Mouse (Mus musculus) MEL-GATA-1-ER (cell line): ENCODE data around the gene Cd164l2.

Experiments
- DNase-seq: peaks from one replicate; pipeline ENCODE4 v3.0.0-alpha.2; 2012; ENCODE audit warnings: low read depth; ENCODE audit errors: extremely low read depth

Gene Cd164l2

GRCm38 (mm10) chr4:133211751-133212561, at the start of gene Cd164l2, which contains the start of gene Gpr3:
TSS of gene Cd164l2 (plus strand) at chr4:133212131.
TSS of gene Gpr3 (minus strand) at chr4:133212536.
- DNase-seq = no peak

GRCm38 (mm10) chr4:133162196-133162595, 49.7 kb upstream of the Cd164l2 start:
- DNase-seq = no peak

GRCm38 (mm10) chr4:133166773-133167172, 45.2 kb upstream of the Cd164l2 start:
- no peak for DNase-seq

GRCm38 (mm10) chr4:133169237-133170055, 42.5 kb upstream of the Cd164l2 start:
- peak; percentile 75 for DNase-seq

- peak; percentile 86 for DNase-seq
Observed at GRCm38 (mm10) chr4:133170056-133170524, 41.8 kb upstream of the Cd164l2 start.

- DNase-seq = no peak
Observed at GRCm38 (mm10) chr4:133170616-133171015, 41.3 kb upstream of the Cd164l2 start.

- no peak for DNase-seq
Observed at GRCm38 (mm10) chr4:133172451-133172850, 39.5 kb upstream of the Cd164l2 start.

GRCm38 (mm10) chr4:133174361-133174760, 37.6 kb upstream of the Cd164l2 start:
- DNase-seq = peak; percentile 32

GRCm38 (mm10) chr4:133175274-133175673, 36.7 kb upstream of the Cd164l2 start:
- no peak for DNase-seq

GRCm38 (mm10) chr4:133175998-133176760, 35.8 kb upstream of the Cd164l2 start:
- no peak for DNase-seq

- no peak for DNase-seq
Observed at GRCm38 (mm10) chr4:133176761-133177403, 35.0 kb upstream of the Cd164l2 start.

GRCm38 (mm10) chr4:133178305-133178704, 33.6 kb upstream of the Cd164l2 start:
- peak; percentile 25 for DNase-seq

- DNase-seq = no peak
Observed at GRCm38 (mm10) chr4:133179258-133179657, 32.7 kb upstream of the Cd164l2 start.

- DNase-seq = no peak
Observed at GRCm38 (mm10) chr4:133182439-133183033, 29.4 kb upstream of the Cd164l2 start.

- DNase-seq = no peak
Observed at GRCm38 (mm10) chr4:133184031-133184897, 27.7 kb upstream of the Cd164l2 start.

- no peak for DNase-seq
Observed at GRCm38 (mm10) chr4:133184898-133185665, 26.8 kb upstream of the Cd164l2 start.

- DNase-seq = no peak
Observed at GRCm38 (mm10) chr4:133185893-133186292, 26.0 kb upstream of the Cd164l2 start.

- DNase-seq = no peak
Observed at GRCm38 (mm10) chr4:133186856-133187255, 25.1 kb upstream of the Cd164l2 start.

- no peak for DNase-seq
Observed at GRCm38 (mm10) chr4:133189396-133189795, 22.5 kb upstream of the Cd164l2 start.
